Mouse (Mus musculus) CH12.LX (cell line): ENCODE results near the gene Nmur1. TPM values are rescaled to one million over a fixed set of nuclear protein-coding genes. Genes with fewer than 3 reads are reported as not detected.

Experiments
- DNase-seq: peaks from one replicate; pipeline ENCODE4 v3.0.0-alpha.2; 2013; ENCODE audit errors: extremely low read depth
- H3K27ac ChIP-seq: 2 replicates; pipeline ENCODE4 v1.5.1; 2012; ENCODE audit warnings: low read depth, mild to moderate bottlenecking, control low read depth, moderate library complexity; ENCODE audit not compliant: insufficient read depth
- H3K27me3 ChIP-seq: replicated peaks from 2 replicates; pipeline ENCODE3; 2012; ENCODE audit warnings: inconsistent platforms
- H3K36me3 ChIP-seq, 2 experiments: replicated peaks in 1 of 2; 2 replicates each; pipeline versions ENCODE3 to v1.6.1; 2012; ENCODE audit warnings: inconsistent platforms in 1 of 2, low read length in 1 of 2, mild to moderate bottlenecking in 1 of 2, mixed read lengths in 1 of 2, moderate library complexity in 1 of 2; ENCODE audit not compliant: control insufficient read depth in 1 of 2, insufficient read depth in 1 of 2
- H3K4me1 ChIP-seq, 2 experiments: 2 replicates each; pipeline ENCODE4 v1.6.1; 2012; ENCODE audit warnings: inconsistent platforms in 1 of 2, moderate library complexity in 1 of 2; ENCODE audit not compliant: insufficient read depth in 2 of 2, control insufficient read depth in 1 of 2
- H3K4me2 ChIP-seq: 2 replicates; pipeline ENCODE4 v1.6.1; 2012; ENCODE audit warnings: low read depth, mild to moderate bottlenecking, control low read depth; ENCODE audit not compliant: poor library complexity, insufficient read depth, severe bottlenecking
- H3K4me3 ChIP-seq, 3 experiments: fragments of 150-350 bp in 1 of 3; sonication (generic) in 1 of 3; replicated peaks in 1 of 3; 2 replicates each; pipeline versions ENCODE3 to v1.5.1; 2011 to 2012; ENCODE audit warnings: low read depth in 2 of 3, low read length in 2 of 3, mild to moderate bottlenecking in 2 of 3, moderate library complexity in 2 of 3, control low read depth in 1 of 3, improper control_type of control experiment in 1 of 3, inconsistent platforms in 1 of 3, mixed read lengths in 1 of 3; ENCODE audit not compliant: poor library complexity in 1 of 3
- H3K79me2 ChIP-seq: replicated peaks from 2 replicates; pipeline ENCODE4 v1.6.1; 2012; ENCODE audit warnings: mild to moderate bottlenecking, moderate library complexity; ENCODE audit not compliant: control insufficient read depth, poor library complexity, insufficient read depth, severe bottlenecking; ENCODE audit errors: extremely low read depth
- H3K9ac ChIP-seq: 2 replicates; pipeline ENCODE4 v1.6.1; 2012; ENCODE audit warnings: low read depth, mild to moderate bottlenecking, control low read depth, moderate library complexity; ENCODE audit not compliant: insufficient read depth
- H3K9me3 ChIP-seq: replicated peaks from 2 replicates; pipeline ENCODE3; 2012; ENCODE audit warnings: low read length, inconsistent platforms, mixed read lengths
- CHD1 ChIP-seq: IDR thresholded peaks from 2 replicates; pipeline ENCODE4 v1.6.1; 2012; ENCODE audit warnings: low read depth, low read length, improper control_type of control experiment, inconsistent platforms
- CHD2 ChIP-seq: IDR thresholded peaks from 2 replicates; pipeline ENCODE4 v1.6.1; 2011; ENCODE audit warnings: low read length, improper control_type of control experiment
- ELF1 ChIP-seq: IDR thresholded peaks from 2 replicates; pipeline ENCODE4 v1.6.1; 2014; ENCODE audit warnings: low read depth, mild to moderate bottlenecking, inconsistent platforms, low read length, improper control_type of control experiment
- EP300 ChIP-seq: IDR thresholded peaks from 2 replicates; pipeline ENCODE4 v1.6.1; 2011; ENCODE audit warnings: low read length, improper control_type of control experiment
- ETS1 ChIP-seq: conservative IDR thresholded peaks from 2 replicates; pipeline ENCODE4 v1.6.1; 2012; ENCODE audit warnings: low read depth, mild to moderate bottlenecking, inconsistent platforms, low read length, improper control_type of control experiment, moderate library complexity
- GABPA ChIP-seq: IDR thresholded peaks from 2 replicates; pipeline ENCODE4 v1.6.1; 2012; ENCODE audit warnings: low read depth, low read length, improper control_type of control experiment, inconsistent platforms; ENCODE audit not compliant: insufficient replicate concordance
- HCFC1 ChIP-seq: IDR thresholded peaks from 2 replicates; pipeline ENCODE4 v1.6.1; 2012; ENCODE audit warnings: low read depth, mild to moderate bottlenecking, inconsistent platforms, low read length, improper control_type of control experiment
- JUND ChIP-seq: conservative IDR thresholded peaks from 2 replicates; pipeline ENCODE4 v1.6.1; 2011; ENCODE audit warnings: low read depth, low read length, improper control_type of control experiment
- MAX ChIP-seq: IDR thresholded peaks from 2 replicates; pipeline ENCODE4 v1.6.1; 2011; ENCODE audit warnings: low read length, improper control_type of control experiment
- MAZ ChIP-seq: IDR thresholded peaks from 2 replicates; pipeline ENCODE4 v1.6.1; 2012; ENCODE audit warnings: low read depth, mild to moderate bottlenecking, inconsistent platforms, low read length, improper control_type of control experiment, moderate library complexity
- MYC ChIP-seq: IDR thresholded peaks from 2 replicates; pipeline ENCODE4 v1.6.1; 2011; ENCODE audit warnings: low read depth, mild to moderate bottlenecking, improper control_type of control experiment, low read length
- NRF1 ChIP-seq: IDR thresholded peaks from 2 replicates; pipeline ENCODE4 v1.6.1; 2014; ENCODE audit warnings: low read depth, mild to moderate bottlenecking, inconsistent platforms, low read length, improper control_type of control experiment, moderate library complexity
- PAX5 ChIP-seq: IDR thresholded peaks from 2 replicates; pipeline ENCODE4 v1.6.1; 2012; ENCODE audit warnings: low read length, inconsistent platforms, mixed read lengths
- POLR2AphosphoS2 ChIP-seq: IDR thresholded peaks from 2 replicates; pipeline ENCODE4 v1.6.1; 2011; ENCODE audit warnings: low read depth, low read length, improper control_type of control experiment
- RAD21 ChIP-seq: IDR thresholded peaks from 2 replicates; pipeline ENCODE4 v1.6.1; 2011; ENCODE audit warnings: low read depth, mild to moderate bottlenecking, low read length, improper control_type of control experiment, moderate library complexity
- SIN3A ChIP-seq: IDR thresholded peaks from 2 replicates; pipeline ENCODE4 v1.6.1; 2012; ENCODE audit warnings: low read length, improper control_type of control experiment, inconsistent platforms
- TBP ChIP-seq: conservative IDR thresholded peaks from 2 replicates; pipeline ENCODE4 v1.6.1; 2011; ENCODE audit warnings: low read depth, low read length, improper control_type of control experiment
- TCF12 ChIP-seq: IDR thresholded peaks from 2 replicates; pipeline ENCODE4 v1.6.1; 2014; ENCODE audit warnings: low read depth, mild to moderate bottlenecking, inconsistent platforms, low read length, improper control_type of control experiment
- UBTF ChIP-seq: IDR thresholded peaks from 2 replicates; pipeline ENCODE4 v1.6.1; 2012; ENCODE audit warnings: low read depth, mild to moderate bottlenecking, inconsistent platforms, low read length, improper control_type of control experiment, moderate library complexity
- USF2 ChIP-seq: conservative IDR thresholded peaks from 2 replicates; pipeline ENCODE4 v1.6.1; 2011; ENCODE audit warnings: low read depth, low read length, improper control_type of control experiment
- ZC3H11A ChIP-seq: IDR thresholded peaks from 2 replicates; pipeline ENCODE4 v1.6.1; 2012; ENCODE audit warnings: low read depth, mild to moderate bottlenecking, inconsistent platforms, low read length, improper control_type of control experiment
- ZMIZ1 ChIP-seq: IDR thresholded peaks from 2 replicates; pipeline ENCODE4 v1.6.1; 2012; ENCODE audit warnings: low read depth, mild to moderate bottlenecking, inconsistent platforms, low read length, improper control_type of control experiment
- ZNF384 ChIP-seq: IDR thresholded peaks from 2 replicates; pipeline ENCODE4 v1.6.1; 2012; ENCODE audit warnings: low read depth, low read length, improper control_type of control experiment, inconsistent platforms
- dilution Hi-C: fragments of 300-500 bp; cut with MboI; formaldehyde crosslinking; loops from 2 replicates; pipeline ENCODE4 v1.14.3; 2020; ENCODE audit warnings: low sequenced_read_pairs; ENCODE audit not compliant: extremely low pct_unique_long_range_greater_than_20kb, extremely low pct_ligation_motif_present
- in situ Hi-C: fragments of 300-500 bp; cut with MboI; formaldehyde crosslinking; loops from 3 replicates; pipeline ENCODE4 v1.14.3; 2019; ENCODE audit warnings: low sequenced_read_pairs, low pct_ligation_motif_present, low pct_unique_long_range_greater_than_20kb, mixed read lengths
- polyA plus RNA-seq: library from polyadenylated mRNA; unstranded; fragments of >175 nt; gene quantifications from 2 replicates; pipeline ENCODE4 v1.2.1, GENCODE M21; 2012; ENCODE audit warnings: low read depth; ENCODE audit not compliant: insufficient read length
- total RNA-seq, 2 experiments: library from RNA; depleted of rRNA; stranded (reverse); fragments of 300-350 nt in 1 of 2; fragments of >200 nt in 1 of 2; gene quantifications; 2 replicates each; pipeline ENCODE4 v1.2.3; 2012 to 2014

Gene Nmur1
- total and polyA plus RNA-seq, 3 experiments = 0.16 TPM; not detected in 2

DNA sequence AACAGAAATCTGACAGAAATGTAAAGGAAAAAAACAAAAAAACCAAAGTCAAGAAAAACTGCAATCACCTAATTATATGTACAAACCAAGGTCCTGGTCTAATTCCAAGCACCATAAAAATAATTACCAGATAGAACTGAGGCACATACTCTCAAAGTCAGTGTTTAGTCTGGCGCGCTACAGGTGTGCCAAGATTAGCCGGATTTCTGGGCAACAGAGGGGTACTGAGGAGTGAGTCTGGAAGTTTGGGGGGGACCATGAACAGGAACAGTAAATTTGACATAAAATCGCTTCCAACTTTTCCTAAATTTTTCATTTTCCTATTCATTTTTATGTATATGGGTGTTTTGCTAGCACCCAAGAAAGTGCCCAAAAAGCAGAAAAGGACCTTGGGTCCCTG lies 80.1 kb downstream of the Nmur1 start:
- no peak overlapping the region for H3K4me2 ChIP-seq
- H3K36me3 ChIP-seq = peaks cover 39 to 56% of the 10 kb centered on the region in 2 experiments
- H3K79me2 ChIP-seq = 0 out of 2 replicates have a peak, but pooled peaks cover under 1% of the 10 kb centered on the region
- H3K9ac ChIP-seq = no peak overlapping the region
- no peak overlapping the region for H3K27ac ChIP-seq
- DNase-seq = no peak
- no peaks in the 10 kb centered on the region for H3K4me1 ChIP-seq
- no peaks in the 10 kb centered on the region for H3K27me3 ChIP-seq
- H3K9me3 ChIP-seq = no peaks in the 10 kb centered on the region
- dilution Hi-C loops (loop anchor here (25.0 kb wide), 1 partner anchor 159 kb away; no protein-coding TSS in a partner anchor), in situ Hi-C loops (no loop called here)
- H3K4me3 ChIP-seq = no peak overlapping the region
- TF ChIP-seq UBTF (no peak), ZMIZ1 (peak; percentile 47; the same call in 1 of the 2 replicates), POLR2AphosphoS2 (peak; percentile 17; the same call in 1 of the 2 replicates), CHD2 (peak; percentile 31; the same call in 1 of the 2 replicates)
- TF ChIP-seq, all 38 proteins: peak for 3

DNA sequence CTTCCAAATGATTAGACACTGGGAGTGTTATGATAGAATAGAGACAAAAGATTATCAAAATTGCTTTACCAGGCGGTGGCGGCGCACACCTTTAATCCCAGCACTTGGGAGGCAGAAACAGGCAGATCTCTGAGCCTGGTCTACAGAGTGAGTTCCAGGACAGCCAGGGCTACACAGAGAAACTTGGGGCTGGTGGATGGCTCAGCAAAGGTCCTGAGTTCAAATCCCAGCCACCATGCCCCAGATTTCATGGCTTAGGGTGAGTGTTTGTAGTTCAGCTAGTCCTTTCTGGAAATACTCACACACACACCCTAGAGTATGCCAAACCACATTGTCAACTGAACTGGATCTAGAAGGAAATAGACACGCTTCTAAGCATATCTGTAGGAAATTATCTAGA lies 81.0 kb downstream of the Nmur1 start:
- Histone ChIP-seq H3K4me2 (no peak overlapping the region), H3K4me3 (no peak overlapping the region), H3K9ac (no peak overlapping the region), H3K4me1 (no peaks in the 10 kb centered on the region), H3K27ac (no peak overlapping the region), H3K27me3 (no peaks in the 10 kb centered on the region), H3K79me2 (no peaks in the 10 kb centered on the region), H3K9me3 (no peaks in the 10 kb centered on the region), H3K36me3 (peaks cover 31 to 47% of the 10 kb centered on the region in 2 experiments)
- in situ Hi-C loops (no loop called here), dilution Hi-C loops (loop anchor here (25.0 kb wide), 1 partner anchor 158 kb away; no protein-coding TSS in a partner anchor)
- no peak for TF ChIP-seq USF2
- DNase-seq = no peak

DNA sequence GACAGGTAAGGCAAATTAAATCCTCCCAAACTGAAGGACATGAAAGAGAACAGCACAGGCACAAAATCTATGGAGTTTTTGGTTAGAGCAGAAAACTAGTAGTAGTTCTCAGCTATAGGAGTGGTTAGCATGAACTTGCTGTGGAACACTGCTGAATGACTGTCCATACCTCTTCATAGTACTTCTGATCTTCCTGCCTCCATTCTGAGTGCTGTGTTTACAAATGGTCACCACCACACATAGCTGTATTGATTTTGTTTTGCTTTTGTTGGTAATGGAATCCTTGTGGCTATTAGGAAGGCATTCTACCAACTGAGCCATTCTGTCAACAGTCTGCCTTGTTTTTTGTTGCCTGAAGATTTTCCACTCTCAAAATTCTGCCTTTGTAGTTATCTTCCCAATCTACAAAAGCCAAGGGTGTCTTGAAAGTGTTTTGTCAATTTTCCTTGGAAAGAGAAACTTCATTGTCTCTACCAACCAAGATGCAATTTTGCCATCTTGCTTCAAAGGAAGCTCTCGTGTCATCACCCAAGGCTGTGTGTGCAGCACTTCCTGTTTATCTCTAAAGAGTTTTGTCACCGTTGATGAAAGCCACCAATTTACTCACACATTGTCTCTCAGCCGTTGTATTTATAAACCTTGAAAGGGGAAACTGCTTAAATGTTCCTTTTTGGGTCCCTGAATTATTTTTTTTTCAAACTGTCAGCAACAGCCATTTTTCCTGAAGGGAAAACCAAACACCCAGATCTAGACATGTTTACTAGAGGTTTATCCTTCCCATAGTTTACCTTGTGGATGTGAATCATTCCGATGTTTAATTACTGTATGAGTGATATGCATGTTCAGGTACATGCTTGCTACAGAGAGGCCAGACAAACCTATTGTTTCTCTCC lies 81.8 kb downstream of the Nmur1 start:
- Histone ChIP-seq H3K4me3 (no peak overlapping the region), H3K36me3 (peaks cover 23 to 39% of the 10 kb centered on the region in 2 experiments), H3K27me3 (no peaks in the 10 kb centered on the region), H3K9ac (no peak overlapping the region; the same call in 1 of the 2 replicates), H3K4me1 (no peaks in the 10 kb centered on the region), H3K79me2 (no peaks in the 10 kb centered on the region), H3K9me3 (no peaks in the 10 kb centered on the region), H3K27ac (peak overlapping the region; percentile 30; the same call in 1 of the 2 replicates), H3K4me2 (no peak overlapping the region)
- no peak for DNase-seq
- dilution Hi-C loops (loop anchor here (25.0 kb wide), 1 partner anchor 157 kb away; no protein-coding TSS in a partner anchor), in situ Hi-C loops (no loop called here)
- TF ChIP-seq ZNF384 = no peak
- peak; percentile 69 for TF ChIP-seq SIN3A
- TF ChIP-seq HCFC1 = no peak
- peak; percentile 44; the same call in 1 of the 2 replicates for TF ChIP-seq ELF1
- TF ChIP-seq ZC3H11A = no peak
- peak; percentile 95 for TF ChIP-seq POLR2AphosphoS2
- TF ChIP-seq TCF12 = no peak
- no peak for TF ChIP-seq ETS1
- no peak for TF ChIP-seq JUND
- TF ChIP-seq MYC = no peak; the same call in 1 of the 2 replicates
- peak; percentile 89 for TF ChIP-seq ZMIZ1
- no peak for TF ChIP-seq GABPA
- no peak for TF ChIP-seq TBP
- TF ChIP-seq NRF1 = no peak
- TF ChIP-seq PAX5 = no peak
- TF ChIP-seq CHD1 = no peak
- TF ChIP-seq RAD21 = no peak
- no peak for TF ChIP-seq EP300
- no peak for TF ChIP-seq MAZ
- no peak for TF ChIP-seq MAX
- no peak for TF ChIP-seq USF2
